Mouse (Mus musculus): ENCODE results near the gene Dus2.
A peak's percentile ranks its signal among the peaks of the same experiment; 100 is the strongest.

Dus2 gene

GRCm38 (mm10) chr8:106075863-106076174, 84.7 kb downstream of the Dus2 start:
- DNase-seq (ENCODE audit: low spot score in 2 of 2): no peak

- peak in 1 of 2 experiments; percentile 47 for DNase-seq (ENCODE audit: low spot score in 2 of 2)
These were observed 85.5 kb downstream of the Dus2 start for GRCm38 (mm10) chr8:106076612-106077011.

GRCm38 (mm10) chr8:106077452-106078067, 86.4 kb downstream of the Dus2 start:
- DNase-seq (ENCODE audit: low spot score in 2 of 2): no peak

GRCm38 (mm10) chr8:106102321-106102720, 111.2 kb downstream of the Dus2 start:
- no peak for DNase-seq (ENCODE audit: low spot score in 2 of 2)
